Mouse (Mus musculus) embryonic facial prominence, embryonic 14.5 days (tissue): ENCODE measurements around the gene Apol11a. TPM values are rescaled to one million over a fixed set of nuclear protein-coding genes. Genes with fewer than 3 reads are reported as not detected.
"Not testable (repeated sequence)": the region's sequence is repeated elsewhere in the genome, so short reads cannot be mapped to it uniquely, and the experiment has no call there.

Source experiments
- ATAC-seq: fragments of 200-750 bp; cut with Nextera tagmentation; 2 replicates; pipeline ENCODE4 v1.8.0; 2017; ENCODE audit warnings: low read depth, moderate number of reproducible peaks, moderate TSS enrichment
- DNase-seq: peaks from one replicate; pipeline ENCODE4 v3.0.0-alpha.2; 2015; ENCODE audit warnings: low spot score
- H3K27ac ChIP-seq: fragments of 300-500 bp; sonication (generic); replicated peaks from 2 replicates; pipeline ENCODE4 v1.5.1; 2014; ENCODE audit warnings: low read depth, mild to moderate bottlenecking, low read length, moderate library complexity
- H3K27me3 ChIP-seq: fragments of 300-500 bp; sonication (generic); replicated peaks from 2 replicates; pipeline ENCODE4 v1.6.1; 2014; ENCODE audit warnings: low read length; ENCODE audit not compliant: control insufficient read depth, insufficient read depth
- H3K36me3 ChIP-seq: fragments of 300-500 bp; sonication (generic); 2 replicates; pipeline ENCODE4 v1.6.1; 2014; ENCODE audit warnings: low read length, mixed read lengths; ENCODE audit not compliant: control insufficient read depth, insufficient read depth
- H3K4me1 ChIP-seq: fragments of 300-500 bp; sonication (generic); 2 replicates; pipeline ENCODE4 v1.6.1; 2014; ENCODE audit warnings: antibody characterized with exemption, low read length; ENCODE audit not compliant: control insufficient read depth, insufficient read depth
- H3K4me2 ChIP-seq: fragments of 300-500 bp; sonication (generic); 2 replicates; pipeline ENCODE4 v1.6.1; 2014; ENCODE audit warnings: low read depth, mild to moderate bottlenecking, low read length, moderate library complexity, mixed read lengths
- H3K4me3 ChIP-seq: fragments of 300-500 bp; sonication (generic); 2 replicates; pipeline ENCODE4 v1.5.1; 2014; ENCODE audit warnings: low read depth, mild to moderate bottlenecking, low read length
- H3K9ac ChIP-seq: fragments of 300-500 bp; sonication (generic); 2 replicates; pipeline ENCODE4 v1.6.1; 2014; ENCODE audit warnings: low read depth, mild to moderate bottlenecking, low read length, moderate library complexity, mixed read lengths
- H3K9me3 ChIP-seq: fragments of 300-500 bp; sonication (generic); 2 replicates; pipeline ENCODE4 v1.6.1; 2016; ENCODE audit warnings: low read length; ENCODE audit not compliant: control insufficient read depth
- WGBS: fragments of 180-500 bp; shearing (Covaris S2); extraction: QIAGEN DNeasy Blood & Tissue Kit; methylation state at CpG from one replicate; pipeline ENCODE4 v1.1.7; 2014; 5-methylcytosine and 5-hydroxymethylcytosine counted together
- polyA plus RNA-seq: library from polyadenylated mRNA; unstranded; fragments of >200 nt; fragmentation: Nextera tagmentation; extraction: Ambion mirVana; gene quantifications from 2 replicates; pipeline ENCODE4 v1.2.1, GENCODE M21; 2014

Gene Apol11a
- polyA plus RNA-seq, 1 experiment from 2014 or later, result not detected

GRCm38 (mm10) chr15:77533216-77533615 is 25.1 kb downstream of the Apol11a start, which contains the start of gene Apol7c:
TSS of gene Apol7c (minus strand) at chr15:77533316.
- no peaks in the 10 kb centered on the region for H3K4me1 ChIP-seq
- no peak within 1 kb of the TSS for H3K27ac ChIP-seq
- DNase-seq (no peak), ATAC-seq (no peak)
- no peaks in the 10 kb centered on the region for H3K27me3 ChIP-seq
- no peaks in the 10 kb centered on the region for H3K36me3 ChIP-seq
- H3K9me3 ChIP-seq, result no peaks in the 10 kb centered on the region
- H3K4me3 ChIP-seq, result no peak within 1 kb of the TSS
- no peak within 1 kb of the TSS for H3K9ac ChIP-seq
- H3K4me2 ChIP-seq, result no peak within 1 kb of the TSS

GRCm38 (mm10) chr15:77539221-77539620 is 31.1 kb downstream of the Apol11a start:
- 50% methylated on average over 1 of the region's 1 CpGs for WGBS
- not testable (repeated sequence) for ATAC-seq, H3K36me3 ChIP-seq, H3K4me2 ChIP-seq, DNase-seq, H3K27me3 ChIP-seq, H3K4me3 ChIP-seq, H3K27ac ChIP-seq, H3K4me1 ChIP-seq, H3K9me3 ChIP-seq, H3K9ac ChIP-seq

GRCm38 (mm10) chr15:77561792-77562191 is 53.7 kb downstream of the Apol11a start, which contains the start of gene 1700025B11Rik:
TSS of gene 1700025B11Rik (minus strand) at chr15:77561892.
- DNase-seq, result no peak
- ATAC-seq, result no peak
- H3K4me3 ChIP-seq, result no peak within 1 kb of the TSS
- no peaks in the 10 kb centered on the region for H3K9me3 ChIP-seq
- H3K36me3 ChIP-seq, result no peaks in the 10 kb centered on the region
- no peaks in the 10 kb centered on the region for H3K4me1 ChIP-seq
- H3K27ac ChIP-seq, result no peak within 1 kb of the TSS
- no peak within 1 kb of the TSS for H3K4me2 ChIP-seq
- no peaks in the 10 kb centered on the region for H3K27me3 ChIP-seq
- no peak within 1 kb of the TSS for H3K9ac ChIP-seq

- H3K9me3 ChIP-seq, result no peaks in the 10 kb centered on the region
- no peaks in the 10 kb centered on the region for H3K36me3 ChIP-seq
- ATAC-seq (no peak), DNase-seq (no peak)
- H3K9ac ChIP-seq, result no peak overlapping the region
- no peak overlapping the region for H3K27ac ChIP-seq
- H3K27me3 ChIP-seq, result no peaks in the 10 kb centered on the region
- no peak overlapping the region for H3K4me2 ChIP-seq
- H3K4me3 ChIP-seq, result no peak overlapping the region
- H3K4me1 ChIP-seq, result no peaks in the 10 kb centered on the region
Observed at GRCm38 (mm10) chr15:77563219-77563618, 55.1 kb downstream of the Apol11a start.

Other genes starting within 250 kb of the Apol11a start
- gene Rbfox2, start 201.3 kb upstream of the Apol11a start, polyA plus RNA-seq, result 97.4 and 107 TPM in 2 replicates
- gene Apol7a, start 109.2 kb upstream of the Apol11a start, polyA plus RNA-seq, result 0.43 TPM in 1 of 2 replicates, not detected in the other
- 0.31 TPM in 1 of 2 replicates, not detected in the other for gene Apol9a, start 97.1 kb upstream of the Apol11a start, polyA plus RNA-seq
- gene Apol7b, start 60.8 kb upstream of the Apol11a start, polyA plus RNA-seq, result not detected in 2 replicates
- gene Apol10a, start 31.2 kb upstream of the Apol11a start, polyA plus RNA-seq, result 0.14 TPM in 1 of 2 replicates, not detected in the other
- not detected in 2 replicates for gene Apol7c, start 25.0 kb downstream of the Apol11a start, polyA plus RNA-seq
- not detected in 2 replicates for gene 1700025B11Rik, start 53.6 kb downstream of the Apol11a start, polyA plus RNA-seq
- 0.08 and 0.14 TPM in 2 replicates for gene Apol10b, start 87.9 kb downstream of the Apol11a start, polyA plus RNA-seq
- gene Gm36245, start 91.0 kb downstream of the Apol11a start, polyA plus RNA-seq, result not detected in 2 replicates
- 0.10 TPM in 1 of 2 replicates, not detected in the other for gene Apol11b, start 135.0 kb downstream of the Apol11a start, polyA plus RNA-seq
- 0.09 TPM in 1 of 2 replicates, not detected in the other for gene Apol7e, start 190.6 kb downstream of the Apol11a start, polyA plus RNA-seq
- 0.39 TPM in 1 of 2 replicates, not detected in the other for gene Apol9b, start 220.8 kb downstream of the Apol11a start, polyA plus RNA-seq
- not detected in 2 replicates for gene Apol8, start 248.7 kb downstream of the Apol11a start, polyA plus RNA-seq